Mouse (Mus musculus) embryonic facial prominence, embryonic 12.5 days (tissue): ENCODE data around the gene Bcar3. TPM values are rescaled to one million over a fixed set of nuclear protein-coding genes. Genes with fewer than 3 reads are reported as not detected.

Experiments used
- ATAC-seq: fragments of 200-750 bp; cut with Nextera tagmentation; 2 replicates; pipeline ENCODE4 v1.8.0; 2017; ENCODE audit not compliant: insufficient number of reproducible peaks, insufficient read depth, low FRiP score, low TSS enrichment
- H3K27ac ChIP-seq: fragments of 300-500 bp; sonication (generic); 2 replicates; pipeline ENCODE4 v1.5.1; 2016; ENCODE audit warnings: mild to moderate bottlenecking
- H3K27me3 ChIP-seq: fragments of 300-500 bp; sonication (generic); 2 replicates; pipeline ENCODE4 v1.6.1; 2016; ENCODE audit warnings: mild to moderate bottlenecking, moderate library complexity
- H3K36me3 ChIP-seq: fragments of 300-500 bp; sonication (generic); 2 replicates; pipeline ENCODE4 v1.6.1; 2016; ENCODE audit warnings: mild to moderate bottlenecking
- H3K4me1 ChIP-seq: fragments of 300-500 bp; sonication (generic); 2 replicates; pipeline ENCODE4 v1.6.1; 2016
- H3K4me2 ChIP-seq: fragments of 300-500 bp; sonication (generic); replicated peaks from 2 replicates; pipeline ENCODE4 v1.6.1; 2016; ENCODE audit warnings: mild to moderate bottlenecking, moderate library complexity
- H3K4me3 ChIP-seq: fragments of 300-500 bp; sonication (generic); 2 replicates; pipeline ENCODE4 v1.5.1; 2016; ENCODE audit warnings: mild to moderate bottlenecking
- H3K9ac ChIP-seq: fragments of 300-500 bp; sonication (generic); 2 replicates; pipeline ENCODE4 v1.6.1; 2016; ENCODE audit warnings: mild to moderate bottlenecking, moderate library complexity
- H3K9me3 ChIP-seq: fragments of 300-500 bp; sonication (generic); 2 replicates; pipeline ENCODE4 v1.6.1; 2016; ENCODE audit warnings: mild to moderate bottlenecking, moderate library complexity
- WGBS: fragments of 180-500 bp; shearing (Covaris S2); methylation state at CpG from one replicate; pipeline ENCODE4 v1.1.7; 2016; 5-methylcytosine and 5-hydroxymethylcytosine counted together
- polyA plus RNA-seq: library from polyadenylated mRNA; unstranded; fragments of >200 nt; fragmentation: Nextera tagmentation; extraction: Ambion mirVana; gene quantifications from 2 replicates; pipeline ENCODE4 v1.2.1, GENCODE M21; 2016

Gene Bcar3
- polyA plus RNA-seq, 1 experiment from 2014 or later: 11.2 TPM

DNA sequence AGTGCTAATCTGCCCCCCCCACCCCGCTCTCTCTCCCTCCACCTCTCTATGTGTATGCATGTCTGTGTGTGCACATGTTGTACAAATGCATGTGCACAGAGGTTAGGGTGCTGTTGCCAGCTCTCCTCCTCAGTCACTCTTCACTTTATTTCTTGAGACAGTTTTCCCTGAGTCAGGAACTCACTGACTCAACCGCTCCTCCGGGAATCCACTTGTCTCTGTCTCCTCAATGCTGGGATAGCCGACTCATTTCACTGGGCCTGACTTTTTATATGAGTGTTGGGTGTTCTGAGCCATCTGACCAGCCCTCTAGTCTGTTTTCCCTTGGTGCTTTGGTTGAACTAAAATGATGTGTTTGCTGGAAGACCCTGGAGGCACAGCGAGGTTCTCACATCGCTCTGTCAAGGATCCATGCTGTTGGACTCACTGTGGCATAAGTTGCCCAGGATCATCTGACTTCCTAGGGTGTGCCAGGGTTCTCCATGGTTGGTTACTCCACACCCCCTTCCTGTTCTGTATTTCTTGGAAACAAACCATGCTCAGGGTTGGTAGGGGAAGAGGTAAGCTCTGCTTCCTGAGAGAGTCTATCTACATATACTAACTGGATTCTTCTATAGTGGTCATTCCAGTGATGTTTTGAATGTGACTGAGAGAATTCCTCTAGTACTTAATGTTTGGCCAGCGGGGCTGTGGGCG, 77.9 kb downstream of the Bcar3 start:
- Histone ChIP-seq H3K27ac (no peak overlapping the region), H3K4me3 (no peak overlapping the region), H3K9ac (no peak overlapping the region), H3K9me3 (no peaks in the 10 kb centered on the region), H3K36me3 (no peaks in the 10 kb centered on the region), H3K27me3 (no peaks in the 10 kb centered on the region), H3K4me1 (peaks cover 13% of the 10 kb centered on the region), H3K4me2 (no peak overlapping the region)
- ATAC-seq: no peak
- WGBS: 83% methylated on average over 8 of the region's 8 CpGs

DNA sequence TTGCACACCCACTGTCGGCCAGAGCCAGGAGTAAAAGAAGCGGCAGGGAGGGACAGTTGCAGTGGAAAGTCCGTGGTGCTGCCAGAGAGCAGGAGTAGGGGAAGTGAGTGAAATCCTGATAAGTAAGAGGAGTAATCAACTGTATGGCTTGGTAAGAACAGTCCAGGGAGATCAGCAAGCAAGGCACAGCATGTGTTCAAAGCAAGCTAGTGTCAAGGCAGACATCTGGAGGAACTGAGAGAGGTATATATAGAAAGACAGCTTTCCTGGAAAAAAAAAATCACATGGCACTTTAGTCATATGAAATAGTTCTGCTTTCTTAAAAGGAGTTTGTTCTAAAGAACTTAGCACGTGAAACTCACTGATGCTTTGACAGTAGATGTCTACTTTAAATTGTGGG, 78.7 kb downstream of the Bcar3 start:
- ATAC-seq: no peak
- H3K4me3 ChIP-seq: no peak overlapping the region
- H3K27ac ChIP-seq: no peak overlapping the region
- peaks cover 21% of the 10 kb centered on the region for H3K4me1 ChIP-seq
- no peaks in the 10 kb centered on the region for H3K27me3 ChIP-seq
- no peak overlapping the region for H3K4me2 ChIP-seq
- WGBS: 66% methylated on average over 4 of the region's 4 CpGs
- H3K9ac ChIP-seq: no peak overlapping the region
- no peaks in the 10 kb centered on the region for H3K9me3 ChIP-seq
- H3K36me3 ChIP-seq: no peaks in the 10 kb centered on the region

DNA sequence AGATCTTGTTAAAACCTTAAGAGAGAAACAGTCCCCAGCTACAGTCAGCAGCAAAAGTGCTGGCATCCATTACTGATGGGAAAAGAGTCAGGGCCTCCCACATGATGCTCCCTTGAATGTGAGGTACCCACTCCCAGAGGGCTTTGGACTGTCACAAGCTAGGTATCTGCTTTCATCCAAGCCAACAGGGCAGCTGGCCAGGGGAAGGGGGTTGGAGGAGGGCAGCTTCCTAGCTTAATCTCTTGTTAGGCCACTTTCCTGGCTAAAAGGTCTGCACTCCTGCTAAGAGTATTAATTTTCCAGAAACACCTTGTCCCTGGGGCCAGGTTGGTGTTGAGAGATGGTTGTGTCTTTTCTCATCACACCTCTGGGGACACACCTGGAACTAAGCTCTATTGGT, 82.1 kb downstream of the Bcar3 start:
- peaks cover 22% of the 10 kb centered on the region for H3K4me1 ChIP-seq
- H3K27me3 ChIP-seq: no peaks in the 10 kb centered on the region
- peak overlapping the region; percentile 24; the same call in 1 of the 2 replicates for H3K27ac ChIP-seq
- no peaks in the 10 kb centered on the region for H3K9me3 ChIP-seq
- no peaks in the 10 kb centered on the region for H3K36me3 ChIP-seq
- no peak overlapping the region for H3K9ac ChIP-seq
- no peak overlapping the region for H3K4me2 ChIP-seq
- no peak for ATAC-seq
- H3K4me3 ChIP-seq: no peak overlapping the region

DNA sequence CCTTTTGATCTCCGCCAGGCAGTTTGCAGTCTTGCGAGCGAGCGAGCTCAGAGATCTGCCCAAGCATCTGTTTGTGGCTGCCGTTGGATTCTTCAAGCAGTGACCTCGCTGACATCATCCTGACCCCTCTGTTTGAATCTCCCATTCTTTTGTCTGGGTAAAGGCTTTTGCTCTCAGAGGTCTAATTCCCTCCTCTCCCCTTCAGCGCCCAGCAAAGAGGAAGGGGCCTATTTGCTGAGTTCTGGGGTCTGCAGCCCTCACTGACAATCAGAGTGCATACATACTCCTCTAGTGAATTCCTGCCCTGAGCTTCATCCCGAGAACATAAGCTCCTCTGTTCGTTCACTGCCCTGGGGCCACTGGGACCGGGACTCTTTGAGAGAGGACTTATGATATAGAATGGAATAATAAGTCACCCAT, 82.5 kb downstream of the Bcar3 start:
- no peak overlapping the region for H3K9ac ChIP-seq
- H3K36me3 ChIP-seq: no peaks in the 10 kb centered on the region
- WGBS: 8% methylated on average over 9 of the region's 10 CpGs
- peaks cover 22% of the 10 kb centered on the region for H3K4me1 ChIP-seq
- no peaks in the 10 kb centered on the region for H3K9me3 ChIP-seq
- no peak overlapping the region for H3K4me2 ChIP-seq
- no peak for ATAC-seq
- H3K27me3 ChIP-seq: no peaks in the 10 kb centered on the region
- peak overlapping the region; percentile 41; the same call in 1 of the 2 replicates for H3K27ac ChIP-seq
- no peak overlapping the region for H3K4me3 ChIP-seq

DNA sequence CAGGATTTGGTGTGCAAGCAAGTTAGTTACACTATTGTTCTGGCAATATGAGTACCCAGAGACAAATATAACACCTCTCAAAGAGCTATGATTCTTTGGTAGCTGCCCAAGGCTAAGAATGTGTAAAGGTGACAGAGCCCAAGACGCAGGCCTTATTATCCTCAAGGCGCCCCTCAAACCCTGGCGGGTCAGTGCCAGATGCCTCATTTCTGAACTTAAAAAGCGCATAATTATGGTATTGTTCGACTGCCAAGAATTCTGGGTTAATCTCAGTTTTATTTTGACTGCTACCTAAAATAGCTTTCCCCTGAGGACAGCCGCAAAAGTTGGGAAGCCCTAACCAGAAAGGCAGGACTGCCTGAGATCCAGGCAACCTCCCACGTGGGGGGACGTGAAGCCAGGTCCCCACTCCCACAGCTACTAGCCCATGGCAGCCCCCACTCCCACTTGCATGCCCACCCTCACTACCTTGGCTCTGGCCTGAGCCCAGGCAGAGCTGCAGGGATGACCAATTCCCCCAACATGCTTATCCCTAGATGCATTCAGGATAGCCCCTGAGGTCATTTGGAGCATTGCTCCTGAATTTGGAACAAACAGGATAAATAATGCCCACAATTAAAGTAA, 83.0 kb downstream of the Bcar3 start:
- Histone ChIP-seq H3K4me1 (peaks cover 22% of the 10 kb centered on the region), H3K36me3 (no peaks in the 10 kb centered on the region), H3K9me3 (no peaks in the 10 kb centered on the region), H3K27me3 (no peaks in the 10 kb centered on the region), H3K4me3 (no peak overlapping the region), H3K27ac (peak overlapping the region; percentile 41), H3K4me2 (no peak overlapping the region), H3K9ac (no peak overlapping the region; the same call in 1 of the 2 replicates)
- 35% methylated on average over 8 of the region's 8 CpGs for WGBS
- no peak for ATAC-seq

DNA sequence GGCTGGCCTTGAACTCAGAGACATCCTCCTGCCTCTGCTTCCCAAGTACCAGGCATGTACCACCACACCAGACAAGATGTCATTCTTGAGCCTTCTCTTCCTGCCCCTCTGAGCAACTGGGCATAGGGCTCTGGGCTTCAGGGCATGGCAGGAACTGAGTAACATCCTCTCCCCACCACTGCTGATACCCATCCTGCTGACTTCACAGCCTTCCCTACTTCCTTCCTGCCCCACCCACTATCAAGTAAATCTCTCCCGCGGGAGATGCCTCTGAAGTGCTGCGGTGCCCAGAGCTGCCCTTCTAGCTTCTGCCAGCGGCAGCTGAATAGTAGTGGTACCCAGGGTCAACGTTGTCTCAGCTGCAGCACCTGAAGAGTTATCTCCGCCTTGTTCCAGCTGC, 84.7 kb downstream of the Bcar3 start:
- no peaks in the 10 kb centered on the region for H3K9me3 ChIP-seq
- no peak for ATAC-seq
- peaks cover 22% of the 10 kb centered on the region for H3K4me1 ChIP-seq
- no peak overlapping the region for H3K9ac ChIP-seq
- 78% methylated on average over 6 of the region's 6 CpGs for WGBS
- no peak overlapping the region for H3K4me2 ChIP-seq
- H3K27ac ChIP-seq: no peak overlapping the region
- no peaks in the 10 kb centered on the region for H3K36me3 ChIP-seq
- no peaks in the 10 kb centered on the region for H3K27me3 ChIP-seq
- H3K4me3 ChIP-seq: no peak overlapping the region

DNA sequence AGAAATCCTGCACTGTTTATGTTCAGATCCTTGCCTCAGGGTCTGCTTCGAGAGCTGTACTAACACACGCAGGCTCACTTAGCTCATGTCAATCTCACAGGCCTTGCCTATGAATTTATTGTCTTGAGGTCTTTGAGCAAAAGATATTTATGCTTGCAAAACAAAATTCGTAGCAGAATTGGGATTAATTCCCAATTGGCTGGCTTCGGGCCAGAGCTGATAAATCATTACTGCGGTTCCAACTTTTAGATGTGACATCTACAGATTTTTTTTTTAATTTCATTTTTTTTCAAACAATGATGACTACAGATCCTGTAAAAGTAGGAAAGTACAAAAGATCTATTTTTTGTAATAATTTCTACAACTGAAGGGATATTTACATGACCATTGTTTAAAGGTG, 86.8 kb downstream of the Bcar3 start:
- no peak for ATAC-seq
- WGBS: 73% methylated on average over 5 of the region's 5 CpGs
- no peaks in the 10 kb centered on the region for H3K27me3 ChIP-seq
- H3K4me2 ChIP-seq: no peak overlapping the region
- H3K4me1 ChIP-seq: peaks cover 18% of the 10 kb centered on the region
- H3K9me3 ChIP-seq: no peaks in the 10 kb centered on the region
- H3K36me3 ChIP-seq: no peaks in the 10 kb centered on the region
- H3K27ac ChIP-seq: no peak overlapping the region
- H3K9ac ChIP-seq: no peak overlapping the region
- H3K4me3 ChIP-seq: no peak overlapping the region

DNA sequence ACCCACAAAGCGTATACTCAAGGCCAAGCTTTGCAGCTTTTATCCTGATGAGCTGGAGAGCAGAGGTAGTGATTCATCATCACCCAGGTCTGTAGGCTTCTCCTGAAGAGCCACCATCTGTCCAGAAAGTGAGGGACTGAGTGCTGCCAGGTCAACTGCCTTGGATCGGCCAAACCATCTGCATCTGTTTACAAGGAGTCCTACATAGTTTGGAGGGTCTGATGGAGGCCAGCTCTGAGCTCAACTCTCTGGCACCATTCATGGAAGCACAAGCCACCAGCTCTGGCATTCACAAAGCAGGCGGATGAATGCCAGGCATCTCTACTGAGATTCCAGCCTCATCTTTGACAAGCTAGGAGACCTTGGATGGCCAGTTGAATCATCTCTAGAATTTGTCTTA, 87.7 kb downstream of the Bcar3 start:
- no peak overlapping the region for H3K9ac ChIP-seq
- no peaks in the 10 kb centered on the region for H3K9me3 ChIP-seq
- WGBS: 92% methylated on average over 3 of the region's 3 CpGs
- H3K4me1 ChIP-seq: peaks cover 11% of the 10 kb centered on the region
- H3K27ac ChIP-seq: no peak overlapping the region
- H3K27me3 ChIP-seq: no peaks in the 10 kb centered on the region
- no peak overlapping the region for H3K4me3 ChIP-seq
- no peak overlapping the region for H3K4me2 ChIP-seq
- no peaks in the 10 kb centered on the region for H3K36me3 ChIP-seq
- no peak for ATAC-seq

DNA sequence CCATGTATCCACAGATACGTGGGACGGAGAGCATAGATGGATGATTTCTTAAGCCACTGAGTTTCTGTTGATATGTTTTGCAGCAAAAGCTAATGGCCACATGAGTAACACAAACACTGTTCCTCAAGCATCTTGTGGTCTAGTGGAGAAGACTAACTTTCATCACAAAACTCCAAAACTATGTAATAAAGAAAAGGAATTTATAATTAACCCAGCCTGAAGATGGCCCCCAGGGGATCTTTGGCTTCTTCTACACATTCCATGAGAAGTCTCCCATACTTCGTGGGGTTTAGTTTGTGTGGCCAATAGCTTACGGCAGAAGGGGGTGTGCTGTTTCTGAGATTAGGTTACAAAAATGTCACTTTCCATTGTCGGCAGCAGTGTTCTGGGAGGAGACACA, 92.5 kb downstream of the Bcar3 start:
- Histone ChIP-seq H3K36me3 (no peaks in the 10 kb centered on the region), H3K9ac (no peak overlapping the region), H3K9me3 (no peaks in the 10 kb centered on the region), H3K4me2 (no peak overlapping the region), H3K27me3 (no peaks in the 10 kb centered on the region), H3K27ac (no peak overlapping the region), H3K4me3 (no peak overlapping the region), H3K4me1 (no peaks in the 10 kb centered on the region)
- WGBS: 79% methylated on average over 5 of the region's 5 CpGs
- no peak for ATAC-seq

DNA sequence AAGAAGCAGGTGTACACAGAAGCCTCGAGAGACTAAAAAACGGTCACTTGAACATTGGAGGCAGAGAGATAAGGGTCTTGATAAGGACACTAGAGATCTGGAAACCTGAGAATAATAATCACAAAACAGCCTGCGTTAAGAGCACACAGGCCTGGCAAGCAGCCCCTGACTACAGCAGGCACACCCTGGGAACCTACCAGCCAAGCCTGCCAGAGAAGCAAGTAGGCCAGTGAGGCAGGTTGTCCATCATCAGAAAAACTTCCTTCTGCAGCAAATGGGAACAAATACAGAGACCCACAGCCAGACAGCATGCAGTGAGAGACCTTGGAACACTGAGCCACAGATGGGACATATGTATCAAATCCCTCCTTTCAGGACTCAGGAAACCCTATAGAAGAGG, 93.8 kb downstream of the Bcar3 start:
- Histone ChIP-seq H3K9ac (no peak overlapping the region), H3K4me1 (no peaks in the 10 kb centered on the region), H3K27ac (no peak overlapping the region), H3K9me3 (no peaks in the 10 kb centered on the region), H3K27me3 (no peaks in the 10 kb centered on the region), H3K4me3 (no peak overlapping the region), H3K4me2 (no peak overlapping the region), H3K36me3 (no peaks in the 10 kb centered on the region)
- WGBS: 72% methylated on average over 3 of the region's 3 CpGs
- ATAC-seq: no peak

DNA sequence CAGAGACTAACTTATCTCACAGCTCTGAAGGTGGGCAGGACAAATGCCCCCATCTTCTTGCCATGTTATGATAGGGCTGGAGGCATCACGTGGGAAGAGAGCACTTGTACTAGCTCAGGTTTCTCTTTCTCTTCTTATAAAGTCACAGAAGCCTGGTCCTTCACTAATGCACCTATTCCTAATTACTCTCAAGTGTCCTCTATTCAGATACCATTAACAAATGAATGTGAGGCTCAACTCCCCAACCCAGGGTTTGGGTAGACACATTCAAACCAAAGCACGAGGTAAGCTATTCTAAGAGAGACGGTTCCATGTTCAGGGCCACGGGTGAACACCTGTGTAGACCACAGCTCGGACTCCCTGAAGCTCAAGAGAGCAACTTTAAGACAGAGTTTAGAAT, 96.0 kb downstream of the Bcar3 start:
- no peak overlapping the region for H3K4me3 ChIP-seq
- H3K4me2 ChIP-seq: no peak overlapping the region
- no peaks in the 10 kb centered on the region for H3K27me3 ChIP-seq
- no peak overlapping the region for H3K9ac ChIP-seq
- ATAC-seq: no peak
- no peaks in the 10 kb centered on the region for H3K4me1 ChIP-seq
- H3K36me3 ChIP-seq: no peaks in the 10 kb centered on the region
- 83% methylated on average over 5 of the region's 5 CpGs for WGBS
- H3K27ac ChIP-seq: no peak overlapping the region
- H3K9me3 ChIP-seq: no peaks in the 10 kb centered on the region

DNA sequence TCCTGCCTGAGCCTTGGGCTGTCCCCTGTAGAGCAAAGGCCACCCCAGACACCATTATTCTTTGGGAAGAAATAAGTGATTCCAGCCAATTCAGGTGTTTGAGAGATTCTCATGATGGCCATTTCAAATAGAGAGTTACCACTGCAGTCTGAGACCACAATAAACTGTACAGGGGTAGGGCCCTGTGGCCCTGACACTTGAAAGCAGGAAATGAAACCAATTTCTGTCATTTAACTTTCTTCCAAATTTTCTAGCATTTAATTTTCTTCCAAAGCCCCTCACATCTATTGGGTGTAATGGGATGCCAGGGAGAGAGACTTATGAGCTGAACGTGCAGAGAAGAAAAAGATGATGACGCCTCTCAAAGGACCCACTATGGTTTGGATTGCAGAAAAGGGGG, 97.2 kb downstream of the Bcar3 start:
- no peaks in the 10 kb centered on the region for H3K4me1 ChIP-seq
- H3K27me3 ChIP-seq: no peaks in the 10 kb centered on the region
- ATAC-seq: no peak
- no peak overlapping the region for H3K27ac ChIP-seq
- H3K9ac ChIP-seq: no peak overlapping the region
- WGBS: 85% methylated on average over 2 of the region's 2 CpGs
- no peak overlapping the region for H3K4me2 ChIP-seq
- no peaks in the 10 kb centered on the region for H3K36me3 ChIP-seq
- no peaks in the 10 kb centered on the region for H3K9me3 ChIP-seq
- H3K4me3 ChIP-seq: no peak overlapping the region
